Mouse (Mus musculus) urinary bladder, postnatal 0 days (tissue): ENCODE data around the gene Cd300e. TPM values are rescaled to one million over a fixed set of nuclear protein-coding genes. Genes with fewer than 3 reads are reported as not detected.

Source experiments
- polyA plus RNA-seq: library from polyadenylated mRNA; unstranded; fragments of >200 nt; fragmentation: Nextera tagmentation; extraction: Ambion mirVana; gene quantifications from 2 replicates; pipeline ENCODE4 v1.2.1, GENCODE M21; 2015

Cd300e gene
- polyA plus RNA-seq, result not detected in 2 replicates

DNA sequence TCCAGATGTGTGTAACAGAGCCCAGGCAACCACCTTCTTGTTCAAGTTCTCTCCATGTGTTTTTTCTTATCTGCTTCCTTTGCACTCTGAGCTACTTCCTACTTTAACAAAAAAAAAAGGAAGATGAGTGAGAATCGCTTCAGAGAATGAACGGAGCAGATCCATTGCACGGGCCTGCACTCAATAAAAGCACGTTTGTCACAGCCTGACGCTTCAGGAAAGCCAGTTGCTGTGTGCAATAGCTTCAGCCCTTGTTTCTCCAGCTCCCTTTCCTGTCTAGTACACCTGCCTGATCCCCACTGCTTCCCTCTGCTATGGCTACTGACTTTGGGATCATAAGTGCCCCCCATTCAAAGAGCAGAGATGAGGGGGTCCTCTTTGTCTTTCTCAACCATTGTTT lies at the start of gene Cd300e:
Cd300e (minus strand) TSS at position 101 of the 400 bp plus-strand sequence.

DNA sequence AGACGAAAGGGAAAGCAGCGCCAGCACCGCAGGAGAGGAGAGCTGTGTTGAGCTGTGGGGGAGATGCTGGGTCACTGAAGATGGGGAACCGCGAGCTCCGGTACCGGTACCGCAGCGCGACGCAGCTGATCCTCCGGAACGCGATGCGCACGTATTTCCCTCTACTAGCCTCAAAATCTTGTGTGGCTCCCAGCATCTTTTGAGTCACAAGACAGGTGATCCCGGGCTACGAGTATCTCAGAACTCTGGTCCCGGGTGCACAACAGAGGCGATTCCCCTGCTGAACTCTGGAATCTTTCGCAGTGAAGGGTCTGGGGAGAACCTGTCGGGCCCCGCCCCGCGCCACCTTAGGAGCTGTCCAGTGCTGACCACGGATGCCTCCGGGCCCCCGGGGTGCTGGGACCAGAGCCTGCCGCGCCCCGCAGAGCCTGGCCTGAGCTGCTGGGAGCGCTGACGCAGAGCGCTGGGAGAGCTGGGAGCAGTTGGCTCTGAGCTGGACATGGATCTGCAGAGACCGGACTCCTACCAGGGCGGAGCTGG lies 29.5 kb upstream of the Cd300e start, which contains the start of gene Rab37:
Rab37 (plus strand) TSS at position 70 of the 540 bp plus-strand sequence.

DNA sequence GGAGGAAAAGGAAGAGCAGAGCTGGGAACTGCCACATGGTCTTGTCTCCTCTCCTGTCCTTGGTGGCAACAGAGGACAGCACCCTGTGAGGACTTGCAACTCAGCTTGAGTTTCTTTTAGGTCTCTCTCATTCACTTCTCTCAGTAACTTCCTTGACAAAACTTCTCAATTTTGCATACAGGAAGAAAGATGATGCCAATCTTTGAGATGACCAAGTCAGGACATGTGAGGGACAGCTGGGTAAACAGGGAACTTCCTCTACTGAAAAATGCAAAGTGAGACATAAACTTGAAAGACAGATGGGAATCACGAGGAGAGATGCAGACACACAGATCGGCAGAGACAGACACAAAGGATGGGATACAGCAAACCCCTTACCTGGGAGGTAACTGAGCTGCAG lies 13.7 kb downstream of the Cd300e start, which contains the start of gene Cd300ld3:
Cd300ld3 (minus strand) TSS at position 151 of the 400 bp plus-strand sequence.

DNA sequence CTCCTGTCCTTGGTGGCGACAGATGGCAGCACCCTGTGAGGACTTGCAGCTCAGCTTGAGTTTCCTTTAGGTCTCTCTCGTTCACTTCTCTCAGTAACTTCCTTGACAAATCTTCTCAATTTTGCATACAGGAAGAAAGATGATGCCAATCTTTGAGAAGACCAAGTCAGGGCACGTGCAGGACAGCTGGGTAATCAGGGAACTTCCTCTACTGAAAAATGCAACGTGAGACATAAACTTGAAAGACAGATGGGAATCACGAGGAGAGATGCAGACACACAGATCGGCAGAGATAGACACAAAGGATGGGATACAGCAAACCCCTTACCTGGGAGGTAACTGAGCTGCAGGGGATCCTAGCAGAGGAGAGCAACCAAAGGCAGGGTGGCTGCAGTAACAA lies 24.3 kb downstream of the Cd300e start, which contains the start of gene Cd300ld5:
Cd300ld5 (minus strand) TSS at position 101 of the 400 bp plus-strand sequence.

DNA sequence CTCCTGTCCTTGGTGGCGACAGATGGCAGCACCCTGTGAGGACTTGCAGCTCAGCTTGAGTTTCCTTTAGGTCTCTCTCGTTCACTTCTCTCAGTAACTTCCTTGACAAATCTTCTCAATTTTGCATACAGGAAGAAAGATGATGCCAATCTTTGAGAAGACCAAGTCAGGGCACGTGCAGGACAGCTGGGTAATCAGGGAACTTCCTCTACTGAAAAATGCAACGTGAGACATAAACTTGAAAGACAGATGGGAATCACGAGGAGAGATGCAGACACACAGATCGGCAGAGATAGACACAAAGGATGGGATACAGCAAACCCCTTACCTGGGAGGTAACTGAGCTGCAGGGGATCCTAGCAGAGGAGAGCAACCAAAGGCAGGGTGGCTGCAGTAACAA lies 35.1 kb downstream of the Cd300e start, which contains the start of gene Cd300ld4:
Cd300ld4 (minus strand) TSS at position 101 of the 400 bp plus-strand sequence.

DNA sequence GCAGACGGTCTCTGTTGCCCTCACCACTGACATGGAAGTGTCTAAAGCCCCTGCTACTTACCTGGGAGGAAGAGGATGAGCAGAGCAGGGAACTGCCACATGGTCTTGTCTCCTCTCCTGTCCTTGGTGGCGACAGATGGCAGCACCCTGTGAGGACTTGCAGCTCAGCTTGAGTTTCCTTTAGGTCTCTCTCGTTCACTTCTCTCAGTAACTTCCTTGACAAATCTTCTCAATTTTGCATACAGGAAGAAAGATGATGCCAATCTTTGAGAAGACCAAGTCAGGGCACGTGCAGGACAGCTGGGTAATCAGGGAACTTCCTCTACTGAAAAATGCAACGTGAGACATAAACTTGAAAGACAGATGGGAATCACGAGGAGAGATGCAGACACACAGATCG lies 45.9 kb downstream of the Cd300e start, which contains the start of gene Cd300ld2:
Cd300ld2 (minus strand) TSS at position 101 of the 400 bp plus-strand sequence.

Other genes with a start within 250 kb of the Cd300e start
- 4.9 and 5.6 TPM in 2 replicates for gene Gprc5c, start 211.0 kb downstream of the Cd300e start, polyA plus RNA-seq
- gene Cd300a, start 172.1 kb downstream of the Cd300e start, polyA plus RNA-seq, result 2.0 and 3.5 TPM in 2 replicates
- 1.3 and 4.5 TPM in 2 replicates for gene Cd300lb, start 127.8 kb downstream of the Cd300e start, polyA plus RNA-seq
- not detected in 2 replicates for gene Cd300c, start 93.0 kb downstream of the Cd300e start, polyA plus RNA-seq
- gene Cd300ld, start 72.3 kb downstream of the Cd300e start, polyA plus RNA-seq, result 1.1 and 3.8 TPM in 2 replicates
- 2.9 and 8.2 TPM in 2 replicates for gene Cd300c2, start 60.3 kb downstream of the Cd300e start, polyA plus RNA-seq
- gene Cd300ld2, start 46.0 kb downstream of the Cd300e start, polyA plus RNA-seq, result not detected in 2 replicates
- 0.16 TPM in 1 of 2 replicates, not detected in the other for gene Cd300ld4, start 35.2 kb downstream of the Cd300e start, polyA plus RNA-seq
- gene Cd300ld5, start 24.4 kb downstream of the Cd300e start, polyA plus RNA-seq, result 0.16 TPM in 1 of 2 replicates, not detected in the other
- not detected in 2 replicates for gene Cd300ld3, start 13.8 kb downstream of the Cd300e start, polyA plus RNA-seq
- 0.52 and 0.54 TPM in 2 replicates for gene Rab37, start 29.3 kb upstream of the Cd300e start, polyA plus RNA-seq
- 1.1 and 9.2 TPM in 2 replicates for gene Cd300lf, start 71.8 kb upstream of the Cd300e start, polyA plus RNA-seq
- gene Slc9a3r1, start 101.2 kb upstream of the Cd300e start, polyA plus RNA-seq, result 87.0 and 97.9 TPM in 2 replicates
- 9.5 and 12.8 TPM in 2 replicates for gene Tmem104, start 125.3 kb upstream of the Cd300e start, polyA plus RNA-seq
- gene Nat9, start 125.7 kb upstream of the Cd300e start, polyA plus RNA-seq, result 14.3 and 23.2 TPM in 2 replicates
- 0.16 and 0.17 TPM in 2 replicates for gene Grin2c, start 205.1 kb upstream of the Cd300e start, polyA plus RNA-seq
- 5.7 and 6.2 TPM in 2 replicates for gene Fdxr, start 214.9 kb upstream of the Cd300e start, polyA plus RNA-seq
- gene Fads6, start 235.5 kb upstream of the Cd300e start, polyA plus RNA-seq, result 0.26 and 0.30 TPM in 2 replicates
- not detected in 2 replicates for gene Otop2, start 245.0 kb upstream of the Cd300e start, polyA plus RNA-seq